Mouse (Mus musculus) adrenal gland, adult 8-10 months (tissue): ENCODE results near the gene Cbr2. TPM values are rescaled to one million over a fixed set of nuclear protein-coding genes. Genes with fewer than 3 reads are reported as not detected.

ENCODE experiments used
- DNase-seq: peaks from one replicate; pipeline ENCODE4 v3.0.0; 2022
- total RNA-seq, 4 experiments: library from RNA; stranded (reverse); gene quantifications; 2 replicates each; pipeline ENCODE4 v1.2.4; 2022

Cbr2 gene
- total RNA-seq, 4 experiments from 2014 or later: 4.8 to 11.4 (median 6.5) TPM

GRCm38 (mm10) chr11:120710672-120711071 lies 21.2 kb downstream of the Cbr2 start:
- no peak for DNase-seq

GRCm38 (mm10) chr11:120709551-120709950 lies 22.4 kb downstream of the Cbr2 start:
- no peak for DNase-seq

- no peak for DNase-seq
Measured at GRCm38 (mm10) chr11:120707969-120708368, 23.9 kb downstream of the Cbr2 start.

- DNase-seq: no peak
Measured at GRCm38 (mm10) chr11:120707225-120707624, 24.7 kb downstream of the Cbr2 start.

- no peak for DNase-seq
Measured at GRCm38 (mm10) chr11:120706120-120706519, 25.8 kb downstream of the Cbr2 start.

GRCm38 (mm10) chr11:120704486-120705325 lies 27.2 kb downstream of the Cbr2 start:
- DNase-seq: no peak

GRCm38 (mm10) chr11:120703696-120704454 lies 28.0 kb downstream of the Cbr2 start:
- no peak for DNase-seq

- DNase-seq: peak; percentile 85
Measured at GRCm38 (mm10) chr11:120697741-120698140, 34.2 kb downstream of the Cbr2 start.

- DNase-seq: no peak
Measured at GRCm38 (mm10) chr11:120696568-120696967, 35.3 kb downstream of the Cbr2 start.

- no peak for DNase-seq
Measured at GRCm38 (mm10) chr11:120695641-120696040, 36.3 kb downstream of the Cbr2 start.

- no peak for DNase-seq
Measured at GRCm38 (mm10) chr11:120695184-120695583, 36.7 kb downstream of the Cbr2 start.

GRCm38 (mm10) chr11:120693461-120693860 lies 38.5 kb downstream of the Cbr2 start:
- DNase-seq: no peak

- DNase-seq: peak; percentile 60
Measured at GRCm38 (mm10) chr11:120692471-120693011, 39.4 kb downstream of the Cbr2 start.

- no peak for DNase-seq
Measured at GRCm38 (mm10) chr11:120689365-120689764, 42.5 kb downstream of the Cbr2 start.

GRCm38 (mm10) chr11:120686650-120687272 lies 45.2 kb downstream of the Cbr2 start:
- no peak for DNase-seq

GRCm38 (mm10) chr11:120684660-120685059 lies 47.3 kb downstream of the Cbr2 start:
- DNase-seq: no peak

- no peak for DNase-seq
Measured at GRCm38 (mm10) chr11:120684086-120684485, 47.8 kb downstream of the Cbr2 start.

GRCm38 (mm10) chr11:120683536-120683935 lies 48.4 kb downstream of the Cbr2 start:
- DNase-seq: no peak

GRCm38 (mm10) chr11:120682683-120683082 lies 49.2 kb downstream of the Cbr2 start:
- DNase-seq: no peak

GRCm38 (mm10) chr11:120679909-120680308 lies 52.0 kb downstream of the Cbr2 start:
- no peak for DNase-seq
